Mouse (Mus musculus) adrenal gland, postnatal 14 days (tissue): ENCODE measurements around the gene Lpar1. TPM values are rescaled to one million over a fixed set of nuclear protein-coding genes. Genes with fewer than 3 reads are reported as not detected.

Experiments used
- DNase-seq: peaks from one replicate; pipeline ENCODE4 v3.0.0; 2021; ENCODE audit warnings: mixed read lengths
- total RNA-seq: library from RNA; stranded (reverse); gene quantifications from 2 replicates; pipeline ENCODE4 v1.2.3, GENCODE M21; 2021

The Lpar1 gene
- total RNA-seq, 1 experiment from 2014 or later, result 15.2 TPM

GRCm38 (mm10) chr4:58507536-58507935 is 46.2 kb downstream of the Lpar1 start:
- no peak for DNase-seq

DNA sequence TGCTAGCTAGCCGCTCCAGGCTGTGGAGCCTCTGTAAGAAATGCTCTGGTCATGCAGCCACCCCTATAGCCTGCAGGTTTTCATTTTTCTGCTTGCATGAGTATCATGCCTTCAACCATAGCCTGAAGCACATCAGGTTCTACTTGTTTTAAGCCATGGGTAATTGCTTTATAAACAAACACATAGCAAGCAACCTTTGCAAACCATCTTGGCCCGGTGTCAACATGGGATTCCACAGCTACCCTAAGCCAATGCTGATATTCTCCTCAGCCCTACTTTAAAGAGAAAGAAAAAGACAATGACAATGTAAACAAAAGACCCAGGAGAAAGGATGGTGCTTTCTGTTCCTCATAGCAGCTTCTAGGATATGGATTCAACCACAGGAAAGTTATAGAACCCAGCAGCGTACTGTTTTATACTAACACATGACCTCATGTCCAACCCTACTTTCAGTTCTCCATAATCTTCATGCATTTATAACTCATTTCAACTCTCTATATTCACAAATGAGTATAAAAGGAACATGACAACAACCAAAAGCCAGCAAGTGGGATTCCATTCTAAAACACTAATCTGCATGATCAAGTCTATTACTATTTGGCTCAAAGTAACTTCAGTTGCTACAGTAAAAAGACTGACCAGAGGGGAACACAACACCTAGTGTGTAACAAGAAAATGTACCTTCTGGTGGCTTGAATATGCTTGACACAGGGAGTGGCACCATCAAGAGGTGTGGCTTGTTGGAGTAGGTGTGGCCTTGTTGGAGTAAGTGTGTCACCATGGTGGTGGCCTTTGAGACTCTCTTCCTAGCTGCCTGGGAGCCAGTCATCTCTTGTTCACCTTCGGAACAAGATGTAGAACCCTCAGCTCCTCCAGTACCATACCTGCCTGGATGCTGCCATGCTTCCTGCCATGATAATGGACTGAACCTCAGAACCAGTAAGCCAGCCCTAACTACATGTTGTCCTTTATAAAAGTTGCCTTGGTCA is 46.9 kb downstream of the Lpar1 start:
- no peak for DNase-seq

DNA sequence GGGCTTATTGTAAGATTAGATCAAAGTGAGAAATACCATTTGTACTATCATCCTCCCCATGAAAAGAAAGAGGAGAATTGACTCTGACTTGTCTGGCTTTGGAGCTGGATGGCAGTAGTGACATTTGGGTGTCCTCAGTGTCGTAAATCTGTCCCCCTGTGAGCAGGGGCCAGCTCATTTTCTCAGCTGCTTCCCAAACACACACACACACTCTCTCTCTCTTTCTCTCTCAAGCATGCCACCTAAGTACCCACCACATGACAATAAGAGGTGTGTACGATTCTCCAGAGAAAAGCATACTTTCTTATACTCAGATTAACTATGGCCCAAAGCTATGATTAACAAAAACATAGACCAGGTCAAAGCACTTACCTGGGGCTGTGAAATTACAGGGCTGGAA is 49.4 kb downstream of the Lpar1 start:
- DNase-seq, result no peak

GRCm38 (mm10) chr4:58501012-58501777 is 52.5 kb downstream of the Lpar1 start:
- DNase-seq, result no peak

DNA sequence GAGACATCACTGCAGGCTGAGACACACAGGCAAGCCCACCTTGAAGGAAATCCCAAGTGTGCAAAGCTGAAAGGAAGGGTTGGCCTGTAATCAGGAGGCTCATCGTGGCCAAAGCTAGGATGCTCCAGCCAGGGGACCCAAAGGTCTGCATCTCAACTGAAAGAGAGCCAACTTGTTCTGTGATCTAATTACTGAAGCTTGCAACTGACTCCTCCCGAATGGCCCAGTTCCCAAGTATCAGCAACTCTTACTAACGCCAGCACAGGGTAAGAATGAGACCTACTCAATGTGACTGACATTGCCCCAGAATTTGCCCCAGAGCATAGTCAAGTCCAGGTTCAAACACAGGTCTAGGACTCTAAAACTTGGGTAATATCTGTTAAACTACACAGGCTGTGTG is 53.9 kb downstream of the Lpar1 start:
- no peak for DNase-seq

- DNase-seq, result no peak
Measured at GRCm38 (mm10) chr4:58499241-58499640, 54.5 kb downstream of the Lpar1 start.

- DNase-seq, result no peak
Measured at GRCm38 (mm10) chr4:58498734-58499133, 55.0 kb downstream of the Lpar1 start.

GRCm38 (mm10) chr4:58497284-58497683 is 56.4 kb downstream of the Lpar1 start:
- no peak for DNase-seq

DNA sequence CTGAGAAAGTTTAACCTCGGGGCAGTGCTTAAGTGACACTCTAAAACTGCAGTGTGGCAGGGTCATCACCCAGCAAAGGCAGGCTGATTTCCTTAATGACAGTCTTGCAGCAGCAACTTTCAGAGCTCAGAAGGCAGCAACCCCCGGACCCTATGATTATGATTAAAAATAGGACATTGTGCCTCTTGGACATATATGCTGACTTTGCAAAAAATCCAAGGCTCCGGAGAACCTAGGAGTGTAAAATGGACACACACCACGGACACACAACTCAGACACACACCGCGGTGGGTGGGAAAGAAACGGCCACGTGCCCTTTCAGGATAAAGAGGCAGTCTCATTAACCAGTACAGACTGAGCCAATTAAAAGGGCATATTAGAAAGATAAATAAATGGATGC is 57.0 kb downstream of the Lpar1 start:
- no peak for DNase-seq

DNA sequence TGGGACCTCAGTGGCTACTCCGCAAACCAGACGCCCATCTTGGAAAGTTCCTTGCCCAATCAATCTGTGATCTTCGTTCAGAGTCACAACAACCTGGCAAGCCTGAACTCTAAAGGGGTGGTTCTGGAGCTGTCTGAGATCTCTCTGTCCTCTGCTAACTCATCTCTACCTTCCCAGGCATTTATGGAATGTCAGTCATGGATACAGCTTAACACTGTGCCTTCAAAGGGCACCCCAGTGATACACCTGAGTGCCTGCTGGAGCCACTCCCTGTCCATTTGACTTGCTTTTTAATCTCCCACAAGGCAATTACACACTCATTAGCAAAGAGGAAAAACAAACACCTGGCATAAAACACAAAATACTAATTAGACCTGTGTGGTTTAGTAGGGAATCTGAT is 62.0 kb downstream of the Lpar1 start:
- DNase-seq, result no peak

- DNase-seq, result no peak
Measured at GRCm38 (mm10) chr4:58490374-58490773, 63.3 kb downstream of the Lpar1 start.

DNA sequence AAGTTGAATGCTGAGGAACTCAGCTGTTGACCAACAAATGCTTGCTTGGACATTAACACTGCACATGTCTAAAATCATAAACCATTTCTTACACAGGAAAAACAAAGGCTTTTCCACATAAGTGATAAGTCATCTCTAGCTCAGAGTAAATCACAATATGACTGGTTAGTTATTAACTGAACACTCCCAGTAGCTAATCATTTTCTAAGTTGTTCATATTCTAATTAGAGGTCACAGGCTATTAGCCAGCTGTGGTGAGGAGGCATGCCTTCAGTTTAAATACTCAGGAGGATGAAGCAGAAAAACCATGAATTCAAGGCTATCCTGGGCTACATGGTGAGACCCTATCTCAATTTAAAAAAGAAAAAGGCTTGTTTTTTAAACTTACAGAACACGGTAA is 75.1 kb downstream of the Lpar1 start:
- DNase-seq, result no peak

- no peak for DNase-seq
Measured at GRCm38 (mm10) chr4:58477691-58478090, 76.0 kb downstream of the Lpar1 start.

- DNase-seq, result no peak
Measured at GRCm38 (mm10) chr4:58471203-58471910, 82.3 kb downstream of the Lpar1 start.

- no peak for DNase-seq
Measured at GRCm38 (mm10) chr4:58469651-58470592, 83.8 kb downstream of the Lpar1 start.

DNA sequence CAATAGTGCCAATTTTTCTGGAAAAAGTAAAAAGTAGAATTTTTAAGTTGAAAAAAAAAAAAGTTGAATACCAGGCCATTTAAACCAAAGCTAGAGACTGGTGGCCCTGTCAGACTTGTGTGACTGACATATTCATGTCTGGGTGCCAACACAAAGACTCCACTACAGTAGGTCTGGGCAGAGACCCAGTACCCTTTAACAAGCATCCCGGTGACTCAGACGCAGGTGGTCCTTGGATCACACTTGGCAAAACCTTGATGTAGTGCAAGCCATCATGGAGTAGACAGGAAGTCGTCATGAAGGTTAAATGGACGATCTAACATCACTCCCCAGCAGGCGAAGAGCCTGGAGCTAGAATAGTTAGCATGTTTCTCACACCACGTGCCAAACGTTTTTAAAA is 84.7 kb downstream of the Lpar1 start:
- no peak for DNase-seq

GRCm38 (mm10) chr4:58465586-58465985 is 88.1 kb downstream of the Lpar1 start:
- no peak for DNase-seq

DNA sequence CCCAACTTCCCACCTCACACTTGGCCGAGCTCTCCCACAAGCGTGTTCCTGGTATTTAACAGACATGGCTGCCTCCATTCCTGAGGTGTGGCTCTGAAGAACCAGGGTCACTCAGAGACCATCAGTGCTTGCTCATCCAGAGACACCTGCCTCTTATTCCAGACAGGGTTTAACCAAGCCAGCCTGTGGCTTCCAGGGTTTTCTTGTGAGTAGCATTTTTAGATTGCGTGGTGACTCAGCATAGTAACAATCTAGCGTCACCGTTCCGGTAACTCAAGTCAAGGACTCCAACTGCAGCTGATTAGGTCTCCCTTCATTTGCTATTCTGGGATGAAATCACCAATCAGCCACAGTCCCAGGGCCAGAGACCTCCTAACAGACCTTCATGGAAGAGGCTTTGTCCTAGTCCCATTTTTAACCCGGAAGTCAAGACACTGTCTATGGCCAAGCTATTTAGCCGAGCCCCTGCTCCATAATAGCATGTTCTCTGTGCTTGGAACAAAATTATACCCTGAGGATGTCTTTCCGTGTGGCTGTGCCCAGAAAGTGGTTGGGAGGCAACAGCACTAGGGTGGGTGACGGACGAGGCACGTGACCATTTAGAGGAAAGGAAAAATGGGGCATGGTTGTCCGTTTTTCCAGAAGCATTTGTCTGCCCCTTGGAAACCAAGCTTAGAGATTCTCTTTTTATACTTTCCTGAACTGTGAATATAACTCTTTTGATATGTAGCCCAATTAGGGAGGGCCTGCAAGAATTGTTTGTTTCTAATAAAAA is 89.1 kb downstream of the Lpar1 start:
- peak; percentile 51 for DNase-seq

- no peak for DNase-seq
Measured at GRCm38 (mm10) chr4:58462990-58463389, 90.7 kb downstream of the Lpar1 start.

DNA sequence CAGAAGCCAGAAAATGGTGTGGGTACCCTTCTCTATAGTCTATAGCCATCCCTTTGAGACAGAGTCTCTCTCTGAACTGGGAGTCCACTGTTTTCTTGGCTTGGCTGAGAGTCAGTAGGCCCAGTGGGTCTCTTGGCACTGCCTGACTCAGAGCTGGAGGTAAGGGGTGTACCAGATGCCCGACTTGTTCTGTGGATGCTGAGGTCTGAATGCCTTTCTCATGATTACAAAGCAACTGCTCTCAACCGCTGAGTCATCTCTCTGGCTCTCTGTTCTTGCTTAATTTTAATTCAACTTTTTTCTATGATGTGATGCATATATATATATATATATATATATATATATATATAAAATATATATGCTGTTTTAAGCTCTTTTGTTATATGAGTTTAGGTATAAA is 91.1 kb downstream of the Lpar1 start:
- DNase-seq, result no peak

DNA sequence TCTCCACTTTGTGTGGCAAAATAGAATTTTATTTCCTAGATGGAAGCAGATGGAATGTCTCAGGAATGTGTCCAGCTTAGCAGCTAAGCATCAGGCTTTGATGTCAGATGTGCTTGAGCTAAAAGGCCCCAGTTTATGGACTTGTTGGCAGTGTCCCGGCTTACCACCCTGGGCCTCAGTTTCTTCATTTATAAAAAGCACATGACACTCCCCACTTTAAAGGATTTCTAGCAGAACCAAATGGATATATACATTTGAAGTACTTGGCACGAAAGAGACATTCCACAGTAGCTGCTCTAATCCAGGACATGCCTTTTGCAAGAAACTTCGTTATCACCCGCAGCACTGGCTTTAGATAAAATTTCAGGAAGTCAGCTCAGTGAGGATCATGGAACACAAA is 100.4 kb downstream of the Lpar1 start:
- DNase-seq, result no peak
